Mouse (Mus musculus) E14TG2a.4 (cell line): Measurements from ENCODE around the gene Rapgef4.

ENCODE experiments used
- CTCF ChIP-seq: conservative IDR thresholded peaks from 2 replicates; pipeline ENCODE4 v1.5.1; 2014; ENCODE audit warnings: low read length
- NANOG ChIP-seq: IDR thresholded peaks from 2 replicates; pipeline ENCODE4 v1.6.1; 2014; ENCODE audit warnings: borderline replicate concordance, low read length, mixed read lengths
- POU5F1 ChIP-seq: IDR thresholded peaks from 2 replicates; pipeline ENCODE4 v1.6.1; 2014; ENCODE audit warnings: low read length, borderline replicate concordance

GRCm38 (mm10) chr2:72021845-72022244, 40.8 kb downstream of the Rapgef4 start:
- TF ChIP-seq CTCF (no peak), POU5F1 (no peak), NANOG (no peak)
